Mouse (Mus musculus): ENCODE measurements around the gene Lrrc10.

DNA sequence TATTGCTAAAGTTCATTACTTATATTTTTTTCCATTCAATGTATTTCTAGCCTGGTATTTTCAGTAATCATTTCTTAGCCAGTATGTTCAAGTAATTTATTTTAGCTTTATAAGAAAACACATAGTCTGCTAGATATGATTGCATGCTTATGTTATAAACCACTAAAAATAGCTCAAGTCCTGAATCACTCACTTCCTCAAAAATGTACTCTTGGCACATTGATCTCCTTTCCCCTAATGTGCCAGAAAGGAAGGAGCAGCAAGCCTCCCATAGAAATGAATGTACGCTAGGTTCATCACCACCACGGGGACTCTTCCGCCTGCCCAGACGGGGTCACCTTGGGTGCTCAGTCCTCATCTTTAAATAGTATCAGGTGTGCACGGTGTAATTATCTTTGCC lies 30.6 kb upstream of the Lrrc10 start:
- TF ChIP-seq POLR2A (IDR thresholded peaks at IDR 0.05; ENCODE audit: borderline replicate concordance, low read depth, low read length) (no peak), CTCF (IDR thresholded peaks at IDR 0.05; ENCODE audit: low read depth, low read length) (no peak)

Measured in bone marrow macrophage, adult 2 months (primary cell).